Mouse (Mus musculus) lung, adult 18-20 months (tissue): ENCODE results near the gene Iqcd.

Experiments
- DNase-seq, 2 experiments: peaks; one replicate each; pipeline ENCODE4 v3.0.0; 2022; ENCODE audit warnings: mixed read lengths in 2 of 2

Gene Iqcd

DNA sequence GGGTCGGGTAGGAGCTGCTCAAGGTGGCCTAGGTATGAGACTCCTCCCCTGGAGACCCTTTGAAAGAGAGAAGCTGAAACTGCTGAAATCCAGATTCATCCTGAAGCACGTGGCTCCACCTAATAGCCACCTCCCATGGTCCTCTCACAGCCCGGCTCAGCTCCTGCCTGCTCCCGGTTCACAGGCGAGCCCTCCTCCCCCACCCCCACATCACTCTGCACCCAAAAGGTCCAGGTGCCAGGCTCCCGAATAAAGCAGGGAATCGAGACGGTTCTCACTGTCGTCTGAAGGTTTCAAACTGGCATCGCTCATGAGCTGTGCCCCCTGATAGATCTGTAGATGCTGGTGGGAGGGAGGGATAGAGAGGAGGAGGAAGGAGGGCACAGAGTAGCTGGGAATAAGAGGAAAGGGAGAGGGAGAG, 16.4 kb downstream of the Iqcd start:
- DNase-seq = no peak

DNA sequence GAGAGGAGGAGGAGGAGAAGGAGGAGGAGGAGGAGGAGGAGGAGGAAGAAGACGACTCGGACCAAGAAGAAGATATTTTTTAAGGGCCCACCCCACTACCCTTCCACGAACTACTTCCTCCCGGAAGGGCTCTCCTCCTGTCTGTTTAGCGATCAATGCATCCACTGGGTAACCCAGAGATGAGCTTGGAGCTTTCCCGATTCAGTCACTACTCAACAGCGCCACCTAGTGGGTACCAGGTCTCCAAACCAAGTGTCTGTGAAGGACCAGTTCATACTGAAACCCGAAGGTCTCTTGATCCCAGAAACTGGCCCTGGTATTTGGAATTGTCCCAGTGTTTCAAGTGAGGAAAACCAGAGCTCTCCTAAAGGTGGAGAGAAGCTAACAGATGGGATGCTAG, 16.9 kb downstream of the Iqcd start:
- DNase-seq = peak; percentile 79 to 87

DNA sequence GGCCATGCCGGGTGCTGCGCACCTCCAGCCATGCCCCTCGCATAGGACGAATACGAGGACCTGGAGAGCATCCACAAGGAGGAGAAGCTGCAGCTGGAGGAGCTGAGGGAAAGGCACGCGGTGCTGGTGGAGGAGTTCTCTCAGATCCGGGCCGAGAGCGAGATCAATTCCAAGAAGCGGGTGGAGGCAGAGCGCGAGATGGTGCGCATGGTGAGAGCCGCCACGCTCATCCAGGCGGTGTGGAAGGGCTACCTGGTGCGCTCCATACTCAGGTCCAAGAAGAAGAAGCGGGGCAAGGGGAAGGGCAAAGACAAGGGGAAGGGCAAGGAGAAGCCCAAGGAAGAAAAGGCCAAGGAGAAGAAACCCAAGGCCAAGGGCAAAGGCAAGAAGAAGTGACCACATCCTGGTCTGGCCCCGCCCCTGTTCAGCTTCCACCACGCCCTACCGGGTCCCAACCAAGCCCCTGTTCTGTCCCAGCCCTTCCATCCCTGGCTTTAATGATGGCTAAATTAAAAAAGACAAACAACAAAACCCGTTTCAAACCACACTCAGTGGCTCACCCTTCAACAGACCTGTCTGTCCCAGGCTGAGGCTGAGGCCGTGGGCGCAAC, 17.9 kb downstream of the Iqcd start:
- no peak for DNase-seq

DNA sequence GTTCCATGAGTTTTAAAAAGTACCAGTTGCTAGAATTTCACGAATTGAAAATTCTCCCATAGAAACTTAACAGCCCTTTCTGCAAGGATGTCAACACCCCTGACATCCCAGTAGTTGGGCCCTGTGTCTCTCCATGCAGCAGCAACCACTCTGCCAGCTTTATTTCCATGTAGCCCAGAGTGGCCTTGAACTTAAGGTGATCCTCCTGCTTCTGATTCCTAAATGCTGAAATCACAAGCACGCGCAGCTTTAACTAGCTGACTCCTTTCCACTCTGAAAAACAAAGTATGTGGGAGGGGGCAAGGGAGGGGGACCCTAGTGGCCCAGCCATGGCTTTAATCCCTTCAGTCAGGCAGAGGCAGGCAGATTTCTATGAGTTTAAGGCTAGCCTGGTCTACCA, 18.5 kb downstream of the Iqcd start:
- no peak for DNase-seq

GRCm38 (mm10) chr5:120609246-120609775, 20.5 kb downstream of the Iqcd start:
- no peak for DNase-seq

- no peak for DNase-seq
These were observed 22.1 kb downstream of the Iqcd start for GRCm38 (mm10) chr5:120610906-120611305.

GRCm38 (mm10) chr5:120611416-120611815, 22.6 kb downstream of the Iqcd start:
- DNase-seq = no peak

GRCm38 (mm10) chr5:120612442-120612821, 23.6 kb downstream of the Iqcd start, which contains the start of the genes Rita1 and Ddx54:
Rita1 (minus strand) TSS chr5:120612589.
Ddx54 (plus strand) TSS chr5:120612739.
- DNase-seq = peak; percentile 96

DNA sequence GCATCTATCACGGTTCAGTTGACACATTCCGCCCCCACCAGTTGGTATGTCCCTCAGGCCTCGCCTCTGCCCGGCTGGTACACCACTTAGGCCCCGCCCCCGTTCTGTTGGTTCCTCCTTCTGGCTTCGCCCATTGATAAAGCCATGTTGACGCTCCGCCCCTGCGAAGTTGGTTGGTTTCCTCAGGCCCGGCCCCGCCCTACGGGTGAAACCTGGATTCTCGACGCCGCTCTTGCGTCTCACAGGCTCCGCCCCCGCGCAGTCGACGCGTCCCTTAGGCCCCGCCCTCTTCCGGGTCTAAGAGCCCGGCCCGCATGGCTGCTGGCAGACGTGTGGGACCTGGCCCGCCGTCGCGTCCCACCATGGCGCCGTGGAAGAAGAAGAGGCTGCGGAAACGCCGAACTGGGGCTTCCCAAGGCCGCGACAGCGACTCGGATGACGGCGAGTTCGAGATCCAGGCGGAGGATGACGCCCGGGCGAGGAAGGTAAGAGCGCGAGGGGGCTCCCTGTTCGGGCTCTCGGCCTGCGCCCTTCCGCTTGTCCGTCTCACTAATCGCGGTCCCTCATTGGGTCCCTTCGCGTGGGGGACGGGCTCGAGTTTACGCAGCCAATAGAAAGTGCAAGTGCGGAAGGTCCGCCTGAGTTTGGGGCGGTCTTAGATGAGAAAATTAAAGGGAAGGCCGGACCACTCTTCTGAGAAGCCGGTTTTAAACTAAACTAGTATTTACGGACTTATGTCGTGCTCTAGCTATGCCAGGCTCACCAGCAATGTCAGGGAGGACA, 24.2 kb downstream of the Iqcd start:
- DNase-seq = peak; percentile 100

GRCm38 (mm10) chr5:120615903-120616302, 27.1 kb downstream of the Iqcd start:
- DNase-seq = no peak

DNA sequence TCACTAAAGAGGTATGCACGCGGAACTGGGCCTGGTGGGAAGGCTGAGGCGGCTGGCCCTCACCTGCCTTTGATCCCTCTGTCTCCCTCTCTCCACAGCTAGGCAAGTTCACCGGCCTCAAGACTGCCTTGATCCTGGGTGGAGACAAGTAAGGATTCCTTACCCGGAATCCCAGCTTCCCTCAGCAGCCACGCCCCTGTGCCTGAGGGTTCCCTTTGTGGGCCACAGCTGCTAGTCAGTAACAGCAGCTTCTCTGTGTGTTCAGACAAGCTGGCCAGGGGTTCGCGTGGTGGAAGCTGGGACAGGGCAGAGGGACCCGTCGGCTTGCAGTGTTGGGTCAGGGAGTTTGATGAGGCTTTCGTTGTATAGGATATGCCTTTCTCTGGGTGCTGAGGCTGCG, 30.0 kb downstream of the Iqcd start:
- no peak for DNase-seq

DNA sequence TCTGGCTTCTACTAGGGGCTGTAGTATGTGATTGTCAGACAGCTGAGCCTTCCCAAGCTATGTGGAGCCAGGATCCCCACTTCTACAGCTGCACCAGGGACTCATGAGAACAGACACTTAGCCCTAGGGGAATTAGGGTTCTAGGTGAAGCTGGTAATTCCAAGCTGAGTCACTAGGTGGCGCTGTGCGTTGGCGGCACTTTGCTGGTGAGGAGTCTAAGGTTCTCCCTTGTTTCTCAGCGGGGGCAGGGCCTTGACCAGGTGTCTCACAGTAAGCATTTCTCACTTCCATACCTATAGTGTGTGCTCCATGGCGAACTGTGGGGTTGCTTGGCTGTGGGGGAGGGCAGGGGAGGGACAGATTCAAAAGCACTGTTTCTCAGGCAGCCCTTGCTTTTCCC, 30.4 kb downstream of the Iqcd start:
- DNase-seq = peak in 1 of 2 experiments; percentile 29

DNA sequence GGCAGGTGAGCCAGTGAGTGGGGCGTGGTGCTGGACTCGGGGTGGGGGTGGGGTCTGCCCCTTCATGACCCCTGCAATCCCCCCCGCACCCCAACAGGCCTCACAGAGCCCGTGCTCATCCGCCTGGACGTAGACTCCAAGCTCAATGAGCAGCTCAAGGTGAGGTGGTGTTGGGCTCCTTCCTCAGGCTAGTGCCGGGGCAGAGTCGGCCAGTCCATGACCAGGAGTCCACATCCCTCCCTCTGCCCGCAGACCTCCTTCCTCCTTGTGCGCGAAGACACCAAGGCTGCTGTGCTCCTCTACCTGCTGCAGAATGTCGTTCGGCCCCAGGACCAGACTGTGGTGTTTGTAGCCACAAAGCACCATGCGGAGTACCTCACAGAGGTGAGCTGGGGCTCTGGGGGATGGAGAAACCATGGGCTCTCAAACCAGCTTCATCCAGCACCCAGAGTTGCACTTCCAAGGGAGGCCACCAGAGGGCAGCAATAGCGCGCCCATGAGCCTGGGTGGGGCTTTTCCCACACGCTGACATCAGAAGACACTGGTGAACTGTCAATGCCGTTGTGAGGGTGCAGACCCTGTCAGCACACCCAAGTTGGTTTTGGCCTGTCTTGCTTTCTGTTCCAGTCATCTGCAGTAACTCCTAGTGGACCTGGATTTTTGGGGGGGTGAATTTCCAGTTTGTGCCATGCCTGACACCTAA, 31.7 kb downstream of the Iqcd start:
- DNase-seq = peak; percentile 60 to 66

DNA sequence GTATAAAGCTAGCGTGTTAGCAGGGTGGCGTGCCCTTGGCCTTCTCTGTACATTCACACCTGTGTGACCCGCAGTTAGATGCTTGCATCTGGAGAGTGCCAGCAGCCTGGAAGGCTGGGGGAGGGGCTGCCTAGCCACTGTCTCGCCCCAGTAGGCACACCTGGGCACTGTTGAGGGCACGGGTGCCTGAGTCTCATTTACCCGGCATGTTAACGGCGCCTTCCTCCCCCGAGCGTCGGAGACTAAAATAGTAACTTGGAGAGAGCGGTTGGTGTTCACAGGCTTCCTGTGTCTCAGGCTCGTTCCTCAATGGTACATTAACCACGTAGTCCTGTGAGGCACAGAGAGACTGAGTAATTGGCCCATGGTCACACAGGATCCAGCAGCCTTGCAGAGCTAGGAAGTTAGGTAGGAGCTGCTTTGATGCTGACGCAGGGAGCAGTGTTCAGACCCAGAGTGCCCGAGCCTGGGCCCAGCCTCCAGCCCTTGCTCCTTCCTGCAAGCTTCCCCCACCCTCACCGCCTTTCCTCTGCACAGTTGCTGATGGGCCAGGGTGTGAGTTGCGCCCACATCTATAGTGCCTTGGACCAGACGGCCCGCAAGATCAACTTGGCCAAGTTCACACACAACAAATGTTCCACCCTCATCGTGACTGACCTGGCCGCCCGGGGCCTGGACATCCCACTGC, 32.4 kb downstream of the Iqcd start:
- DNase-seq = no peak

GRCm38 (mm10) chr5:120621846-120622197, 33.0 kb downstream of the Iqcd start:
- DNase-seq = no peak

- DNase-seq = no peak
These were observed 33.5 kb downstream of the Iqcd start for GRCm38 (mm10) chr5:120622198-120622851.

- DNase-seq = no peak
These were observed 35.6 kb downstream of the Iqcd start for GRCm38 (mm10) chr5:120624427-120624826.

- DNase-seq = peak in 1 of 2 experiments; percentile 61
These were observed 37.6 kb downstream of the Iqcd start for GRCm38 (mm10) chr5:120626399-120626798.

DNA sequence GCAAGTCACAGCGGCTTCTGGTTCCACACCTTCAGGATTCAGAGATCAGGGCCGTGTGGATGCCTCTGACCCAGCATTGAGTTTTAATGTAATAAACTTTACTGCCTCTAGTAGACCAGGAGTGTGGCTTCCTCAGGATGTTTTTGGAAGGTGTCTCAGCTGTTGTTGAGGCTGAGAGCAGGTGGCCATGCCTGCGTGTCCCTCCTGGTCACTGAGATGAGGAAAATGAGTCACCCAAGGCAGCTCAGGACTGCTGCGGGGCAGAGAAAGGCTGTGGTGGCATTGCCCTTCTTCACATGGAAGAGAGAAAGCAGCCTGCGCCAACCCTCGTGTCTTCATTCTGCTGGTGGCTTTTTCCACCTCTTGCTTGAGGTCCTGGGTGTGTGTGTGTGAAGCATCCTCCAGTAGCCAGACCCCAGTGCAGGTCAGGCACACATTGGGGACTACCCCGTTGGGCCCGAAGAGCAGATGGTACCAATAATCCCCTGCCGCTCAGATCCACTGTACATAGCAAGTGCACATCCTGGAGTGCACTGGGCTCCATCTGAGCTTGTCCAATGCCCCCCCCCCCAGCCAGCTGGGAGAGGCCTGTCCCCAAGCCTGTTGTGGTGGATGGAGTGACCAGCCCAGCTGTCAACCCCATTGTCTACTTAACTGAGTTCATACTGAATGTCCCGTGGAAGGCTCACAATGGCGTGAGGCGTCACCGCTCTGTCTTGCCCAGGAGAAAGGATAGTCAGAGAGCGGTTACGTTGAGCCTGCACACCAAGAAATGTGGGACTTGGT, 38.9 kb downstream of the Iqcd start:
- no peak for DNase-seq

DNA sequence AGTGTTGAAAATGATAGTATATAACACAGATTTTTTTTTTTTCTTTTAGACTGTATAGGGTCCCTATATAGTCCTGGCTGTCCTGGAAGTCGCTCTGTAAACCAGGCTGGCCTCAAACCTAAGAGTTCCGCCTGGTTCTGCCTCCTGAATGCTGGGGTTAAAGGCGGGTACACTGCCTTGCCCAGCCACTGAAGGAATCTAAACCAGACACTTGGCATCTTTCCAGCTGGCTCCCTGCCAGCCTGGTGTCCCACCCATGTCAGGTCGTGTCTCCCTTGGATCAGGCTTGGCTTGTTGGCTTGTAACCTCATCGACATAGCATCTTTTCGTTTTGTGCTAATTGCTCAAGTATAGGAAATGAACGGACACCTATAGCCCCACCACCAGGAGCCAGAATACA, 39.8 kb downstream of the Iqcd start:
- no peak for DNase-seq

DNA sequence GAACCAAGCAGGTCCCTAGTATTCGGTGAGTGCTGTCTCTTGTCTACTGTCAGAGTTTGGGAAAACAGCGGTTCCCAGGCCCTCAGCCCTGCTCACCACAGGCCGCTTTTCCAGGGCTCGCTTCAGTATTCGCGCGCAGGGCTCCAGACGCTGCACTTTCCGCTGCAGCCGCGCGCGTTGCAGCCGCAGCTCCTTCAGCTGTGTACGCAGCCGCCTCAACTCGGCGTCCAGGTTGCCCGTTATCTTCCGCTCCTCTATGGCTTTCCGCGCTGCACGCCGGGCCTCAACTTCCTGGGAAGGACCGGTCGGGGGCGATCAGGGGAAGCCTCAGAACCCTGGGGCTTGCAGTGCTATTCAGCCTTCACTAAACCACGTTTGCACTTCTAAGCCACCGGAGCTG, 42.3 kb downstream of the Iqcd start:
- no peak for DNase-seq

- no peak for DNase-seq
These were observed 43.1 kb downstream of the Iqcd start for GRCm38 (mm10) chr5:120631892-120632291.
